Mouse (Mus musculus): ENCODE results near the gene Cers2. TPM values are rescaled to one million over a fixed set of nuclear protein-coding genes. Genes with fewer than 3 reads are reported as not detected.

Cers2 gene
- 62.6 and 73.1 TPM in 2 replicates for polyA plus RNA-seq (2015; fragmentation: Nextera tagmentation; extraction: Ambion mirVana)

DNA sequence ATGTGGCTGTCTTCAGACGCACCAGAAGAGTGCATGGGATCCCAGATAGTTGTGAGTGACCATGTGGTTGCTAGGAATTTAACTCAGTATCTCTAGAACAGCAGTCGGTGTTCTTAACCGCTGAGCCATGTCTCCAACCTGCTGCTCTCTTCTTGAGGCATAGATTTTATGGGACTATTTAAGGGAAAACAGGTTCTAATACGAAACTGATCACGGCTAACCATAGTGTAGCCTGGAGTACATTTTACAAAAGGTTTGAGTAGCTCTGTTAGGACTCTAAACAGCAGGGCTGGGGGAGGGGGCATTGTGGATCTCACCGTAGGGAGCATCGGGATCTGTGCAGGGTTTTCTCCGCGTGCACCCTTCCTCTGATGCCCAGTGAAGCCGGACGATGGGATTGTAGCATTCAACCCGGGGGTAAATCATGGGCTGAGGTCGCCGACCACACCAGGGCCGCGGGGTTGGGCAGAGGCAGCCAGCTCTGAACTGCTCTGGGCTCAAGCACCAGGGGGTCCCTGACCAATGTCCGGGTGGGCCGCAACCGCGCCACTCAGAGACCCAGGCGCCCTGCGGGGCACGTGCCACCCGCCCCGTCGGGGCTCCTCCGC is at the start of gene Cers2:
TSS of gene Cers2 (plus strand) at position 306 of the 608 bp plus-strand sequence.

DNA sequence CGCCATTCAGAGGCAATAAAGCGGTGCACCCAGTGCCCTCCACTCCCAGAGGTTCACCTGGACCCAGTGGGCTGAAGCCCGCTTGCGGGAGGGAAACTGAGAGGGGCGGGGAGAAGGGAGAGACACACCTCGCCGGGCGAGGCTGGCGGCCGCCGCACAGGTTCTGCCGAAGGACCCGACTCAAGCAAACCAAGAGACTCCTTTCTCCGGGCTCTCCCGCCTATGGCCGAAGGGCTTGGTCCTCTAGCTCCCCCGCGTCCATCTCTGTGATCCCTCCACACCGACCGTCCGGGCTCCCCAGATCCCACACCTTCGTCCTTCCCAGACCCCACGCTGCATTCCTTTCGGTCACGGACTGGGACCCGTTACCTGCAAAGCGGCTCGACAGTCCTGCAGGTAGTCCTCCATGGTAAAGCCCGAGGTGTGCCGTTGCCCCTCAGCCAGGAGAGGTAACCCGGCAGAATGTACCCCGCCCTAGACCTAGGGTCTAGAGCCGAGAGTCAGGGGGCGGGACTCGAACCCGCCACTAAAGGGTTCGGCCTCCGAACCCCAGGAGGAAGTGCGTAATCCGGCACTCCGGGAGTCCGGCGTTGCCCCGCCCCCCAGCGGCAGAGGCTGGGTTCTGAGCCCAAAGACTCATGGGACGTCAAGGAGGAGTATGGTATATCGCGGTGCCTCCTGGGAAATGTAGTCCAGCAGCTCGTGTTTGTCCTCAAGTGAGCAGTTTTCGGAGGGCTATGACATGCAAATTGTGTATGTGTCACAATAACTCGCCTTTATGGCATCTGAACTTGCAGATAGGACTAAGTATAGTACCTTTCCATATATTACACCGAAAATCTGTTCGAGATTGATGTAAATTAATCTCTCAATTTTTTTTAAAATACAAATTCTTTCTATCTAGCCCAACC is 33.1 kb upstream of the Cers2 start, which contains the start of the genes Mindy1 and Prune1:
TSS of gene Mindy1 (plus strand) at position 130 of the 911 bp plus-strand sequence.
TSS of gene Prune1 (minus strand) at position 861 of the 911 bp plus-strand sequence.

DNA sequence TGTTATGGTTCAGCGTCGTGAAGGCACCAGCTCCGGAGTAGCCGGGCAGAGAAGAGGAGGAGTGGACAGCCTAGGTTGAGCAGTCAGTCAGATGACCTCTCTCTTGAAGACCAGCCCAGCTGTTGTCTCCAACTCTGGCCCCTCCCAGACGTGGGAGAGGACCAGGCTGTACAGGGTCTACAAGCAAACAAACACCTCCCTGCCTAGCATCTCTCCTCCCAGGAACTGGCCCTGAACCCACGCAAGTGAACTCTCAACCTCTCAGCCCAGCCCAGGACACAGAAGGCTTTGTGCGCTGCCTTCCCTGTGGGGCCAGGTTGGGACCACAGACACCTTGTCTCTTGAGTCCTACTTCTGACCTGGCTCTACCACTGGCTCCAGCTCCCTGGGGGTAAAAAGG is 7.5 kb upstream of the Cers2 start, which contains the start of gene Anxa9:
TSS of gene Anxa9 (minus strand) at position 77 of the 400 bp plus-strand sequence.

DNA sequence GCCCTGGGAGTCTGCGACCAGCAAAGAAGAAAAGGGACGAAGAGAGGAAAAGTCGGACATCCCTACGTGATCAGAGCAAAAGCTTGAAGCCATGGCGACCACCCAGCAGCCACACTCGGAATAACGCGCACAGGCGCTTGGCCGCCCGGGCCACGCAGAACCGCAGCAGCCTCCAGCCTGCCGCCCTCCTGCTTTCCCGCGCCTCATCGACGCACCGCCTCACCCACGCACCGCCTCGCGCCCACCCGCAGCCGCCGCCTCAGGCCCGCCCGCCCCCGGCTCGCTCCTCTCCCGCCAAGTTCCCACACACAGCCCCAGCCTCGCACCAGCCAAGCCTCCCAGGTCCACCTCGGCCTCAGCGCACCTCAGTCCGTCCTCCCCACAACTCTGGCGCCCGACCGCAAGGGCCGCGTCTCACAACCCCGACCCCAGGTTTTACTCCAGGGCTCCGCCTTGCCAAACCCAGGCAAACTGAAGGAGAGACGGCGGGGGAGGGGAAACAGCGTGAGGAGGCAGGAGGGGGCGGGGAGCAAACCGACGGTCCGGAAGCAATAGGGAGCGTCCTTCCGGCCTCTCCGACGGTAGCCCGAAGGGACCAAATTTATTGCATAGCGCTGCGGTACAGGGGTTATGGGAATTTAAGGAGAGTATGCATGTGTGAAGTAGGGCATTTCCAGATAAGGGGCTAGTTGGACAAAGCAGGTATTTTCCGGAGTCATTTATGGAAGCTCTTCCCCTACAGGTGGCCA is 42.3 kb downstream of the Cers2 start, which contains the start of gene Setdb1:
TSS of gene Setdb1 (minus strand) at position 502 of the 749 bp plus-strand sequence.

Other genes with a start within 250 kb of the Cers2 start
- 11.1 and 11.3 TPM in 2 replicates for gene Pip5k1a, start 207.9 kb upstream of the Cers2 start, polyA plus RNA-seq (2015; fragmentation: Nextera tagmentation; extraction: Ambion mirVana)
- 70.5 and 72.7 TPM in 2 replicates for gene Vps72, start 203.8 kb upstream of the Cers2 start, polyA plus RNA-seq (2015; fragmentation: Nextera tagmentation; extraction: Ambion mirVana)
- 226 and 267 TPM in 2 replicates for gene Tmod4, start 190.3 kb upstream of the Cers2 start, polyA plus RNA-seq (2015; fragmentation: Nextera tagmentation; extraction: Ambion mirVana)
- gene Scnm1, start 180.8 kb upstream of the Cers2 start, polyA plus RNA-seq (2015; fragmentation: Nextera tagmentation; extraction: Ambion mirVana) = 61.6 and 62.7 TPM in 2 replicates
- gene Lysmd1, start 180.7 kb upstream of the Cers2 start, polyA plus RNA-seq (2015; fragmentation: Nextera tagmentation; extraction: Ambion mirVana) = 11.3 and 11.4 TPM in 2 replicates
- 6.2 and 9.2 TPM in 2 replicates for gene Tnfaip8l2, start 172.4 kb upstream of the Cers2 start, polyA plus RNA-seq (2015; fragmentation: Nextera tagmentation; extraction: Ambion mirVana)
- gene Sema6c, start 154.3 kb upstream of the Cers2 start, polyA plus RNA-seq (2015; fragmentation: Nextera tagmentation; extraction: Ambion mirVana) = 13.3 and 17.6 TPM in 2 replicates
- gene Gabpb2, start 96.9 kb upstream of the Cers2 start, polyA plus RNA-seq (2015; fragmentation: Nextera tagmentation; extraction: Ambion mirVana) = 3.7 and 4.0 TPM in 2 replicates
- 42.7 and 52.8 TPM in 2 replicates for gene Cdc42se1, start 86.1 kb upstream of the Cers2 start, polyA plus RNA-seq (2015; fragmentation: Nextera tagmentation; extraction: Ambion mirVana)
- gene Mllt11, start 82.6 kb upstream of the Cers2 start, polyA plus RNA-seq (2015; fragmentation: Nextera tagmentation; extraction: Ambion mirVana) = 19.1 and 23.1 TPM in 2 replicates
- 0.13 and 0.23 TPM in 2 replicates for gene Gm128, start 73.2 kb upstream of the Cers2 start, polyA plus RNA-seq (2015; fragmentation: Nextera tagmentation; extraction: Ambion mirVana)
- 0.68 TPM in 1 of 2 replicates, not detected in the other for gene Bnipl, start 63.6 kb upstream of the Cers2 start, polyA plus RNA-seq (2015; fragmentation: Nextera tagmentation; extraction: Ambion mirVana)
- 29.2 and 32.7 TPM in 2 replicates for gene Mindy1, start 33.4 kb upstream of the Cers2 start, polyA plus RNA-seq (2015; fragmentation: Nextera tagmentation; extraction: Ambion mirVana)
- gene Prune1, start 32.7 kb upstream of the Cers2 start, polyA plus RNA-seq (2015; fragmentation: Nextera tagmentation; extraction: Ambion mirVana) = 68.2 and 79.3 TPM in 2 replicates
- gene Anxa9, start 7.6 kb upstream of the Cers2 start, polyA plus RNA-seq (2015; fragmentation: Nextera tagmentation; extraction: Ambion mirVana) = 0.45 and 1.9 TPM in 2 replicates
- 9.6 and 10.0 TPM in 2 replicates for gene Setdb1, start 42.4 kb downstream of the Cers2 start, polyA plus RNA-seq (2015; fragmentation: Nextera tagmentation; extraction: Ambion mirVana)
- gene 4930558C23Rik, start 88.0 kb downstream of the Cers2 start, polyA plus RNA-seq (2015; fragmentation: Nextera tagmentation; extraction: Ambion mirVana) = not detected in 2 replicates
- 19.9 and 21.1 TPM in 2 replicates for gene Arnt, start 119.6 kb downstream of the Cers2 start, polyA plus RNA-seq (2015; fragmentation: Nextera tagmentation; extraction: Ambion mirVana)
- 39.3 and 52.6 TPM in 2 replicates for gene Ctsk, start 184.5 kb downstream of the Cers2 start, polyA plus RNA-seq (2015; fragmentation: Nextera tagmentation; extraction: Ambion mirVana)
- gene Ctss, start 212.0 kb downstream of the Cers2 start, polyA plus RNA-seq (2015; fragmentation: Nextera tagmentation; extraction: Ambion mirVana) = 17.9 and 18.1 TPM in 2 replicates
- gene Hormad1, start 244.9 kb downstream of the Cers2 start, polyA plus RNA-seq (2015; fragmentation: Nextera tagmentation; extraction: Ambion mirVana) = not detected in 2 replicates

All from skeletal muscle tissue, postnatal 0 days (tissue).